Mouse (Mus musculus) hindbrain, embryonic 14.5 days (tissue): ENCODE measurements around the gene Tada1. TPM values are rescaled to one million over a fixed set of nuclear protein-coding genes. Genes with fewer than 3 reads are reported as not detected.

Experiments used
- ATAC-seq: fragments of 200-750 bp; cut with Nextera tagmentation; 2 replicates; pipeline ENCODE4 v1.8.0; 2017; ENCODE audit warnings: moderate number of reproducible peaks, mild to moderate bottlenecking, moderate TSS enrichment, moderate library complexity; ENCODE audit not compliant: low FRiP score
- DNase-seq: peaks from one replicate; pipeline ENCODE4 v3.0.0-alpha.2; 2015; ENCODE audit warnings: low spot score
- H3K27ac ChIP-seq: fragments of 300-500 bp; sonication (generic); 2 replicates; pipeline ENCODE4 v1.5.1; 2014; ENCODE audit warnings: mild to moderate bottlenecking, moderate library complexity
- H3K27me3 ChIP-seq: fragments of 300-500 bp; sonication (generic); 2 replicates; pipeline ENCODE4 v1.6.1; 2014; ENCODE audit warnings: mild to moderate bottlenecking, low read length, mixed read lengths; ENCODE audit not compliant: control insufficient read depth, insufficient read depth
- H3K36me3 ChIP-seq: fragments of 300-500 bp; sonication (generic); replicated peaks from 2 replicates; pipeline ENCODE4 v1.6.1; 2014; ENCODE audit not compliant: control insufficient read depth, insufficient read depth
- H3K4me1 ChIP-seq: fragments of 300-500 bp; sonication (generic); replicated peaks from 2 replicates; pipeline ENCODE4 v1.6.1; 2014; ENCODE audit warnings: antibody characterized with exemption, low read length, mixed read lengths; ENCODE audit not compliant: control insufficient read depth, insufficient read depth
- H3K4me2 ChIP-seq: fragments of 300-500 bp; sonication (generic); replicated peaks from 2 replicates; pipeline ENCODE4 v1.6.1; 2014; ENCODE audit warnings: mild to moderate bottlenecking, moderate library complexity
- H3K4me3 ChIP-seq: fragments of 300-500 bp; sonication (generic); replicated peaks from 2 replicates; pipeline ENCODE4 v1.5.1; 2014; ENCODE audit warnings: mild to moderate bottlenecking, low read length
- H3K9ac ChIP-seq: fragments of 300-500 bp; sonication (generic); 2 replicates; pipeline ENCODE4 v1.6.1; 2014
- H3K9me3 ChIP-seq: fragments of 300-500 bp; sonication (generic); 2 replicates; pipeline ENCODE4 v1.6.1; 2016; ENCODE audit warnings: low read length; ENCODE audit not compliant: control insufficient read depth
- WGBS: fragments of 180-500 bp; shearing (Covaris S2); extraction: QIAGEN DNeasy Blood & Tissue Kit; methylation state at CpG from one replicate; pipeline ENCODE4 v1.1.7; 2014; 5-methylcytosine and 5-hydroxymethylcytosine counted together
- polyA plus RNA-seq: library from polyadenylated mRNA; unstranded; fragments of >200 nt; fragmentation: Nextera tagmentation; extraction: Ambion mirVana; gene quantifications from 2 replicates; pipeline ENCODE4 v1.2.1, GENCODE M21; 2014

The Tada1 gene
- polyA plus RNA-seq, 1 experiment from 2014 or later: 77.8 TPM

GRCm38 (mm10) chr1:166349341-166349740 lies 29.6 kb upstream of the Tada1 start:
- 71% methylated on average over 3 of the region's 3 CpGs for WGBS
- H3K9ac ChIP-seq: no peak overlapping the region
- peaks cover 2% of the 10 kb centered on the region for H3K4me1 ChIP-seq
- no peak overlapping the region for H3K27ac ChIP-seq
- DNase-seq (no peak), ATAC-seq (no peak)
- no peak overlapping the region for H3K4me3 ChIP-seq
- no peaks in the 10 kb centered on the region for H3K36me3 ChIP-seq
- H3K4me2 ChIP-seq: no peak overlapping the region
- no peaks in the 10 kb centered on the region for H3K27me3 ChIP-seq
- no peaks in the 10 kb centered on the region for H3K9me3 ChIP-seq

- ATAC-seq (no peak), DNase-seq (no peak)
- Histone ChIP-seq H3K27ac (no peak overlapping the region), H3K27me3 (no peaks in the 10 kb centered on the region), H3K9ac (no peak overlapping the region), H3K4me2 (no peak overlapping the region), H3K36me3 (no peaks in the 10 kb centered on the region), H3K9me3 (no peaks in the 10 kb centered on the region), H3K4me1 (no peaks in the 10 kb centered on the region; the same call in 1 of the 2 replicates), H3K4me3 (no peak overlapping the region)
- 82% methylated on average over 11 of the region's 11 CpGs for WGBS
Measured at GRCm38 (mm10) chr1:166349751-166350150, 29.1 kb upstream of the Tada1 start.

GRCm38 (mm10) chr1:166360157-166360855 lies 18.6 kb upstream of the Tada1 start:
- Histone ChIP-seq H3K4me1 (no peaks in the 10 kb centered on the region), H3K9me3 (no peaks in the 10 kb centered on the region), H3K36me3 (no peaks in the 10 kb centered on the region), H3K4me2 (no peak overlapping the region), H3K4me3 (no peak overlapping the region), H3K9ac (no peak overlapping the region), H3K27me3 (no peaks in the 10 kb centered on the region), H3K27ac (no peak overlapping the region)
- 21% methylated on average over 14 of the region's 14 CpGs for WGBS
- DNase-seq (peak; percentile 72), ATAC-seq (peak; percentile 88)

GRCm38 (mm10) chr1:166360896-166361295 lies 18.0 kb upstream of the Tada1 start:
- Histone ChIP-seq H3K4me1 (no peaks in the 10 kb centered on the region), H3K36me3 (no peaks in the 10 kb centered on the region), H3K4me3 (no peak overlapping the region), H3K27ac (no peak overlapping the region), H3K9ac (no peak overlapping the region), H3K9me3 (no peaks in the 10 kb centered on the region), H3K27me3 (no peaks in the 10 kb centered on the region), H3K4me2 (no peak overlapping the region)
- DNase-seq: no peak
- no peak for ATAC-seq
- 78% methylated on average over 5 of the region's 5 CpGs for WGBS

GRCm38 (mm10) chr1:166361842-166362241 lies 17.1 kb upstream of the Tada1 start:
- whole genome bisulfite sequencing: 72% methylated on average over 3 of the region's 3 CpGs
- H3K36me3 ChIP-seq: no peaks in the 10 kb centered on the region
- H3K4me2 ChIP-seq: no peak overlapping the region
- no peak for ATAC-seq
- DNase-seq: no peak
- H3K4me1 ChIP-seq: no peaks in the 10 kb centered on the region
- no peak overlapping the region for H3K4me3 ChIP-seq
- H3K27ac ChIP-seq: no peak overlapping the region
- no peaks in the 10 kb centered on the region for H3K9me3 ChIP-seq
- no peaks in the 10 kb centered on the region for H3K27me3 ChIP-seq
- H3K9ac ChIP-seq: no peak overlapping the region

GRCm38 (mm10) chr1:166362659-166363058 lies 16.2 kb upstream of the Tada1 start:
- no peak for DNase-seq
- Histone ChIP-seq H3K9me3 (no peaks in the 10 kb centered on the region), H3K27ac (no peak overlapping the region), H3K4me2 (no peak overlapping the region), H3K4me3 (no peak overlapping the region), H3K9ac (no peak overlapping the region), H3K27me3 (no peaks in the 10 kb centered on the region), H3K4me1 (no peaks in the 10 kb centered on the region), H3K36me3 (no peaks in the 10 kb centered on the region)
- no peak for ATAC-seq
- WGBS: 74% methylated on average over 3 of the region's 3 CpGs

- Histone ChIP-seq H3K36me3 (no peaks in the 10 kb centered on the region), H3K4me2 (no peak overlapping the region), H3K27ac (no peak overlapping the region), H3K4me1 (no peaks in the 10 kb centered on the region), H3K4me3 (no peak overlapping the region), H3K9me3 (no peaks in the 10 kb centered on the region), H3K9ac (no peak overlapping the region), H3K27me3 (no peaks in the 10 kb centered on the region)
- DNase-seq (no peak), ATAC-seq (no peak)
Measured at GRCm38 (mm10) chr1:166363122-166363521, 15.8 kb upstream of the Tada1 start.

- peaks cover 14% of the 10 kb centered on the region for H3K4me1 ChIP-seq
- DNase-seq (no peak), ATAC-seq (no peak)
- no peaks in the 10 kb centered on the region for H3K9me3 ChIP-seq
- H3K27me3 ChIP-seq: no peaks in the 10 kb centered on the region
- H3K9ac ChIP-seq: no peak overlapping the region
- H3K27ac ChIP-seq: no peak overlapping the region
- H3K4me2 ChIP-seq: no peak overlapping the region
- 80% methylated on average over 6 of the region's 6 CpGs for WGBS
- no peak overlapping the region for H3K4me3 ChIP-seq
- no peaks in the 10 kb centered on the region for H3K36me3 ChIP-seq
Measured at GRCm38 (mm10) chr1:166377171-166377570, 1.7 kb upstream of the Tada1 start.

- 6% methylated on average over 21 of the region's 21 CpGs for WGBS
- peak overlapping the region; percentile 89 for H3K4me3 ChIP-seq
- H3K27me3 ChIP-seq: no peaks in the 10 kb centered on the region
- no peaks in the 10 kb centered on the region for H3K9me3 ChIP-seq
- peak overlapping the region; percentile 77 for H3K4me2 ChIP-seq
- ATAC-seq (no peak), DNase-seq (no peak)
- peaks cover 12% of the 10 kb centered on the region for H3K36me3 ChIP-seq
- H3K9ac ChIP-seq: peak overlapping the region; percentile 73
- peak overlapping the region; percentile 82 for H3K27ac ChIP-seq
- H3K4me1 ChIP-seq: peaks cover 14% of the 10 kb centered on the region
Measured at GRCm38 (mm10) chr1:166378431-166379012, 375 bp upstream of the Tada1 start.
